Mouse (Mus musculus) heart, postnatal 0 days (tissue): ENCODE measurements around the gene Ppp1r21.

Experiments used
- CTCF ChIP-seq: IDR thresholded peaks from 2 replicates; pipeline ENCODE4 v1.5.1; 2016; ENCODE audit warnings: antibody characterized with exemption, control low read depth, low read depth
- EP300 ChIP-seq: IDR thresholded peaks from 2 replicates; pipeline ENCODE4 v1.6.1; 2016; ENCODE audit warnings: antibody characterized with exemption, low read depth

DNA sequence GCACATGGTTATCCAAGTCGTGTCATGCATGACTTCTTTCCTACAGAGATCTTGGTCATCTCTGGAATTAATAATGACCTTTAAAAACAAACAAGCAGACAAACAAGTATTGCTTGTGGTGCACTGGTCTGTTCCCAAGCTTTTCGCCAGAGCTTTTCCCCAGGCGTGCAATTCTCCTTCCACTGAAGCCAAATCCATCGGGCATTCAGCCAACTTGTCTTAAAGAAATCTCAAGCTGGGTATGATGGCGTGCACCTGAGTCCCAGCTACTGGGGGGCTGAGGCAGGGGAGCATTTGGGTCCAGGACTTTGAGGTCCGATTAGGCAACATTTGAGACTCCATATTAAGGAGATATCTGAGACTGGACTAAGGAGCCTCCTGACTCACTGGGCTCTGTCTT, 60.3 kb downstream of the Ppp1r21 start:
- TF ChIP-seq CTCF (no peak), EP300 (no peak)
